Mouse (Mus musculus): Measurements from ENCODE around the gene Kctd4.

DNA sequence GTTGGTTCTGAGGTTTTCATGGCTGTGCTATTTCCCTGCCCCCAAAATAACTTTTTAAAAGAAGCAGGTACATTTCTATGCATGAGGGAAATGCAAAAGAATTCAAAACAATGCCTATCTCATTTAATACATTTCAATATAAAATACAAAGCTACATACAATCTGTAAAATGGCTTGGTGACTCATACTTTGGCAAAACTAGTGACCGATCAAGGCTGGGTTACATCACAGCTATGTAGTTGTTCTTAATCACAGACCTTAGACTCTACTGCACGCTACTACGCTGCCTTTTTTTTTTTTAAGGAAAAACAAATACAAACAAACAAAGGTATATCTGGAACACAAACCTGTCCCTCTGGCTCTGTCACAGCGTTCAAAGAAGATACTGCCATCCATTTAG is 37.6 kb downstream of the Kctd4 start:
- TF ChIP-seq POLR2A (IDR thresholded peaks at IDR 0.05; ENCODE audit: insufficient read depth, low read depth, low read length) = no peak
- TF ChIP-seq CTCF (IDR thresholded peaks at IDR 0.05) = no peak
